Mouse (Mus musculus): ENCODE data around the gene Tfcp2l1.

- no peak for TF ChIP-seq CTCF (IDR thresholded peaks at IDR 0.05; ENCODE audit: borderline replicate concordance, extremely low read depth, insufficient read depth, insufficient read length)
- TF ChIP-seq POLR2A (IDR thresholded peaks at IDR 0.05; ENCODE audit: borderline replicate concordance, extremely low read depth, insufficient read depth, insufficient read length, poor library complexity, severe bottlenecking), result no peak
These were observed 47.5 kb upstream of the Tfcp2l1 start for GRCm38 (mm10) chr1:118580174-118580702.

All from brain, embryonic 14.5 days (tissue).